Mouse (Mus musculus): ENCODE measurements around the gene Prr23a3. TPM values are rescaled to one million over a fixed set of nuclear protein-coding genes. Genes with fewer than 3 reads are reported as not detected.

Prr23a3 gene
- not detected in 2 replicates for polyA plus RNA-seq (2012; rRNA removed; ENCODE audit: low replicate concordance)

GRCm38 (mm10) chr9:98864571-98864970, at the start of gene Prr23a3:
Gene Prr23a3 (plus strand): TSS chr9:98864767.

GRCm38 (mm10) chr9:98842117-98842516, 22.4 kb upstream of the Prr23a3 start, which contains the start of gene Prr23a1:
Gene Prr23a1 (plus strand): TSS chr9:98842503.

GRCm38 (mm10) chr9:98856210-98856609, 8.4 kb upstream of the Prr23a3 start, which contains the start of gene Prr23a2:
Gene Prr23a2 (plus strand): TSS chr9:98856494.

GRCm38 (mm10) chr9:98902819-98903218, 38.3 kb downstream of the Prr23a3 start, which contains the start of gene 7420426K07Rik:
Gene 7420426K07Rik (plus strand): TSS chr9:98903119.

Other genes starting within 250 kb of the Prr23a3 start
- gene Prr23a1, start 22.3 kb upstream of the Prr23a3 start, polyA plus RNA-seq (2012; rRNA removed; ENCODE audit: low replicate concordance): not detected in 2 replicates
- gene Prr23a2, start 8.3 kb upstream of the Prr23a3 start, polyA plus RNA-seq (2012; rRNA removed; ENCODE audit: low replicate concordance): not detected in 2 replicates
- not detected in 2 replicates for gene 7420426K07Rik, start 38.4 kb downstream of the Prr23a3 start, polyA plus RNA-seq (2012; rRNA removed; ENCODE audit: low replicate concordance)
- gene Foxl2, start 90.5 kb downstream of the Prr23a3 start, polyA plus RNA-seq (2012; rRNA removed; ENCODE audit: low replicate concordance): not detected in 2 replicates
- gene Faim, start 121.6 kb downstream of the Prr23a3 start, polyA plus RNA-seq (2012; rRNA removed; ENCODE audit: low replicate concordance): 0.13 and 0.33 TPM in 2 replicates
- gene Gm1123, start 170.9 kb downstream of the Prr23a3 start, polyA plus RNA-seq (2012; rRNA removed; ENCODE audit: low replicate concordance): 64.1 and 85.8 TPM in 2 replicates

Measured in duodenum, adult 2 months (tissue).